Mouse (Mus musculus) kidney, postnatal 0 days (tissue): ENCODE results near the gene Cmip. TPM values are rescaled to one million over a fixed set of nuclear protein-coding genes. Genes with fewer than 3 reads are reported as not detected.

Experiments used
- ATAC-seq: fragments of 200-750 bp; cut with Nextera tagmentation; replicated peaks from 2 replicates; pipeline ENCODE4 v1.8.0; 2017; ENCODE audit warnings: low read depth, moderate number of reproducible peaks, moderate TSS enrichment, moderate library complexity; ENCODE audit not compliant: low FRiP score
- DNase-seq: peaks from one replicate; pipeline ENCODE4 v3.0.0-alpha.2; 2016; ENCODE audit warnings: low spot score
- H3K27ac ChIP-seq: fragments of 300-500 bp; sonication (generic); 2 replicates; pipeline ENCODE4 v1.5.1; 2014; ENCODE audit warnings: mild to moderate bottlenecking
- H3K27me3 ChIP-seq: fragments of 300-500 bp; sonication (generic); 2 replicates; pipeline ENCODE4 v1.6.1; 2014; ENCODE audit warnings: low read length, mixed read lengths; ENCODE audit not compliant: insufficient read depth
- H3K36me3 ChIP-seq: fragments of 300-500 bp; sonication (generic); 2 replicates; pipeline ENCODE4 v1.6.1; 2014; ENCODE audit warnings: low read length, mixed read lengths; ENCODE audit not compliant: insufficient read depth
- H3K4me1 ChIP-seq: fragments of 300-500 bp; sonication (generic); replicated peaks from 2 replicates; pipeline ENCODE4 v1.6.1; 2014; ENCODE audit warnings: antibody characterized with exemption, low read length, mixed read lengths; ENCODE audit not compliant: insufficient read depth
- H3K4me2 ChIP-seq: fragments of 300-500 bp; sonication (generic); 2 replicates; pipeline ENCODE4 v1.6.1; 2014; ENCODE audit warnings: mild to moderate bottlenecking, low read length, moderate library complexity, mixed read lengths
- H3K4me3 ChIP-seq: fragments of 300-500 bp; sonication (generic); replicated peaks from 2 replicates; pipeline ENCODE4 v1.5.1; 2014; ENCODE audit warnings: low read depth, low read length
- H3K9ac ChIP-seq: fragments of 300-500 bp; sonication (generic); 2 replicates; pipeline ENCODE4 v1.6.1; 2014; ENCODE audit warnings: low read depth, low read length
- H3K9me3 ChIP-seq: fragments of 300-500 bp; sonication (generic); replicated peaks from 2 replicates; pipeline ENCODE4 v1.6.1; 2016; ENCODE audit warnings: low read length, inconsistent platforms, mixed read lengths
- CTCF ChIP-seq: IDR thresholded peaks from 2 replicates; pipeline ENCODE4 v1.5.1; 2016; ENCODE audit warnings: antibody characterized with exemption, low read depth, mild to moderate bottlenecking, moderate library complexity
- WGBS: fragments of 180-500 bp; shearing (Covaris S2); extraction: QIAGEN DNeasy Blood & Tissue Kit; methylation state at CpG from one replicate; pipeline ENCODE4 v1.1.7; 2014; 5-methylcytosine and 5-hydroxymethylcytosine counted together
- polyA plus RNA-seq: library from polyadenylated mRNA; unstranded; fragments of >200 nt; fragmentation: Nextera tagmentation; extraction: Ambion mirVana; gene quantifications from 2 replicates; pipeline ENCODE4 v1.2.1, GENCODE M21; 2015

Cmip gene
- polyA plus RNA-seq, 1 experiment from 2014 or later: 36.8 TPM

DNA sequence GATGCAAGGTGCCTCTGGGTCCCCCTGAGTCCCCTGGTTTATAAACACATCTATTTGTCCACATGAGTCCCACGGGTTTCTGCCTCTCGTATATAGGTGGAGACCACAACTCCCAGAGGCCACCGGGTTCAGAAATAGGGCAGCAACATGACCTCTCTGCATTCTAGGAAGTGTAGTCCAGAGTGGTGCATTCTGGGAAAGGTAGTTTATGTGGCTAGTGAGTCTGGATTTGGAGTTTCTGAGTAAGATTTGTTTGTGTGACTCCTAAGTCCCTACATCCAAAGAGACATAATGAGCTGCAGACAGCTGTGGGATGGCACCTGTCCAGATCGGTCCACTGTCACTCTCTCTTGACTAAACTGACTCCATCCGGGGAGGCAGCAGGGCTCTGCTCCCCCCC lies 223.7 kb downstream of the Cmip start:
- H3K36me3 ChIP-seq: no peaks in the 10 kb centered on the region
- DNase-seq (no peak), ATAC-seq (no peak)
- no peaks in the 10 kb centered on the region for H3K4me1 ChIP-seq
- H3K9ac ChIP-seq: no peak overlapping the region
- H3K27me3 ChIP-seq: no peaks in the 10 kb centered on the region
- 66% methylated on average over 5 of the region's 5 CpGs for WGBS
- H3K9me3 ChIP-seq: no peaks in the 10 kb centered on the region
- H3K4me3 ChIP-seq: no peak overlapping the region
- no peak overlapping the region for H3K27ac ChIP-seq
- H3K4me2 ChIP-seq: no peak overlapping the region
- no peak for TF ChIP-seq CTCF

DNA sequence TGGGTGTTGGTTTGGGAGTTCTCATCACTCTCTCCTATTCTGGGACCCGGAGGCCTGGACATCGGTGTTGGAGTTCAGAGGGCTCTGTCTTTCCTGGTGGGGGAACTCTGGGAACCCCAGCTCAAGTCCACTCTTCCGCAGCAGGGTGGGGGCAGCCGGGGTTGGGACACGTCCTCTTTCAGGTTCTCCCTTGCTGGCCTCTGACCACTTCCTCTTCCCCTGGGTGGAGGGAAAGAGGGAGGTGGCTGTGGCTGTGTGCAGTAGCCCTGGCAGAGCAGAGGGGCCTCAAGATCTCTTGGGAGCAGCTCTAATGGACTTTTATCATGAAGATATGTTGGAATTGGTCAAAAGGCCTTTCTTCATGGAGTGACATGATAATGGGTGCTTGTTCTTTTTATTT lies 225.0 kb downstream of the Cmip start:
- Histone ChIP-seq H3K9ac (no peak overlapping the region), H3K27me3 (no peaks in the 10 kb centered on the region), H3K4me2 (no peak overlapping the region), H3K36me3 (no peaks in the 10 kb centered on the region), H3K4me3 (no peak overlapping the region), H3K27ac (no peak overlapping the region), H3K9me3 (no peaks in the 10 kb centered on the region), H3K4me1 (no peaks in the 10 kb centered on the region)
- DNase-seq (no peak), ATAC-seq (no peak)
- WGBS: 74% methylated on average over 5 of the region's 5 CpGs
- no peak for TF ChIP-seq CTCF

GRCm38 (mm10) chr8:117484731-117485130 lies 227.9 kb downstream of the Cmip start:
- Histone ChIP-seq H3K36me3 (no peaks in the 10 kb centered on the region), H3K4me3 (no peak overlapping the region), H3K27me3 (no peaks in the 10 kb centered on the region), H3K27ac (no peak overlapping the region), H3K9me3 (no peaks in the 10 kb centered on the region), H3K9ac (no peak overlapping the region), H3K4me1 (no peaks in the 10 kb centered on the region), H3K4me2 (no peak overlapping the region)
- 84% methylated on average over 8 of the region's 8 CpGs for WGBS
- no peak for ATAC-seq
- no peak for TF ChIP-seq CTCF
- no peak for DNase-seq

DNA sequence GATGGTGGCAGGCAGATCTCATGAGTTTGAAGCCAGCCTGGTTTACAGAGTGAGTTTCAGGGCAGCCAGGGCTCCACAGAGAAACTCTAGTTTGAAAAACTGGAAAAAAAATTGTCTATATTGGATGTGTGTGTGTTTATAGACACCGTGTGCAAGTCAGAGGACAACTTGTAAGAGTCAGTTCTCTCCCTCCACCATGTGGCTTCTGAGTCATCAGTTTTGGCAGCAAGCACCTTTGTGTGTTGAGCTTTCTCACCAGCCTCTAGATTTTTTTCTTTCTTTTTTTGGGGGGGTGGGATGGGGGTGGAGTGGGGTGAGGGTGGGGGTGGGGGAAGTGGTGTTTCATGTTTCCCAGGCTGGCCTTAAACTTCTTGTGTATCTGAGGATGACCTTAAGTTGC lies 228.5 kb downstream of the Cmip start:
- no peak for ATAC-seq
- no peak overlapping the region for H3K4me2 ChIP-seq
- no peak for DNase-seq
- no peak for TF ChIP-seq CTCF
- H3K27me3 ChIP-seq: no peaks in the 10 kb centered on the region
- H3K27ac ChIP-seq: no peak overlapping the region
- no peak overlapping the region for H3K9ac ChIP-seq
- no peaks in the 10 kb centered on the region for H3K4me1 ChIP-seq
- no peaks in the 10 kb centered on the region for H3K36me3 ChIP-seq
- 68% methylated on average over 1 of the region's 1 CpGs for WGBS
- no peaks in the 10 kb centered on the region for H3K9me3 ChIP-seq
- no peak overlapping the region for H3K4me3 ChIP-seq

- DNase-seq (no peak), ATAC-seq (no peak)
- Histone ChIP-seq H3K9ac (no peak overlapping the region), H3K36me3 (no peaks in the 10 kb centered on the region), H3K9me3 (no peaks in the 10 kb centered on the region), H3K27me3 (no peaks in the 10 kb centered on the region), H3K4me2 (no peak overlapping the region), H3K4me1 (no peaks in the 10 kb centered on the region), H3K4me3 (no peak overlapping the region), H3K27ac (no peak overlapping the region)
- WGBS: 71% methylated on average over 10 of the region's 10 CpGs
- no peak for TF ChIP-seq CTCF
These were observed 231.6 kb downstream of the Cmip start for GRCm38 (mm10) chr8:117488246-117489005.

DNA sequence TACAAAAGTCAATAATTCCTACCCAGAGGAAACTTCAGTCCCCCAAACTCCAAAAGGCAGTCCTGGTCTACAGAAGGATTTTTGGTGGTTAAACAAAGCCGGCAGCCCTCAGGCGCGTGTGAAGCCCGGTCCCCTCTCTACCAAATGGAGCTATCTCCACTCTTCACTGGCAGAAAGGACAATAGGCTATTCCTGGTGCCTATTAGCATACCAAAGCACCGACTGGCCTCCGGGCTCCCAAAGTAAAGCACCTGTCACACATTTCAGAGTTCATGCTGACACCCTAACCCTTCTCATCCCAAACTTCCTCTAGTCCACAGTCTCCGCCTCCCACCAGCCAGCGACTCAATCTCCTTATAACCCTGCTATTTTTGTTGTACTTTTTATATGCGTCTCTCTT lies 236.7 kb downstream of the Cmip start:
- no peak for TF ChIP-seq CTCF

More for the DNA sequence above, 236.7 kb downstream of the Cmip start:
- Histone ChIP-seq H3K4me3 (no peak overlapping the region), H3K27ac (no peak overlapping the region), H3K27me3 (no peaks in the 10 kb centered on the region; the same call in 1 of the 2 replicates), H3K4me1 (0 out of 2 replicates have a peak, but pooled peaks cover 3% of the 10 kb centered on the region), H3K4me2 (no peak overlapping the region), H3K36me3 (no peaks in the 10 kb centered on the region), H3K9me3 (no peaks in the 10 kb centered on the region), H3K9ac (no peak overlapping the region)
- DNase-seq: no peak
- no peak for ATAC-seq
- 27% methylated on average over 9 of the region's 9 CpGs for WGBS
